Mouse (Mus musculus): Measurements from ENCODE around the gene Exosc8.
"Not testable (repeated sequence)": the region's sequence is repeated elsewhere in the genome, so short reads cannot be mapped to it uniquely, and the experiment has no call there.

Exosc8 gene

DNA sequence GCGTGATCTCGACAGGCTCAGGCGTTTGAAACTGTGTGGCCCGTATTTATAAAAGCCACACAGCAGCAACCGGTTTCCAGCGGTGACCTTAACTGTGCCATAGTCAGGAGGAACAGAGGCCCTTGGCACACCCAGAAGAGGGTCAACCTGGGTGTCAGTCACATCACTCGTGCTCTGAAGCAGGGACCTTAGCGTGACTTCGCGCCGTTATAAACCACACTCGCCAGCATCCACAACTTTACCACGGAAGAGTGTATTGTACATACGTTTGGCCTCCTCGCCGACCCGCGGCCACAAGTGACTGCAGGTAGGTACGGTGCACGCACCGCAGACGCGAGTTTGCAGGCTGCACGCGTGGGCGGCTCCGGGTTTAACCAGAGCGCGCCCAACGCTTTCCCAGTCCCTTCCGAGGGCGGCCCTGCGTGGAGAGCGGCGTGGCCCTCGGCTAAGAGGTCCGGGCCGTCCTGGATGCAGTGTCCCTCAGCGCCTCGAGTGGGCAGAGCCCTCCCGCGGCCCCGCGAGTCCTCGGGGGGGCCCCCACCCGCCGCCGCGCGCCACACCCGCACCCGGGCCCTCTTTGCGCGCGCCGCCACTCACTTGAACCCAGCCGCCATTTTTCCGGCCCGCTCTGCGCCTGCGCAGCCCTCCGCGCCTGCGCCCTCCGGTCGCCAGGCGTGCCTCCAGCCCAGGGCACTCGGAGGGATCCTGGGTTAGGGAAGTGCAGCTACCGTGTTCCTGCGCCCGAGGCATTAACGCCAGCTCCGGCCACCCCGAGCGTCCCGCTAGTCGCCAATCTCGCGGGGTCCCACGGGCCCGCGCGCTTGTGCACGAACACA lies 564 bp downstream of the Exosc8 start:
- peak; percentile 89 for DNase-seq

- DNase-seq: no peak
Observed at GRCm38 (mm10) chr3:54732371-54732770, 2.8 kb downstream of the Exosc8 start.

DNA sequence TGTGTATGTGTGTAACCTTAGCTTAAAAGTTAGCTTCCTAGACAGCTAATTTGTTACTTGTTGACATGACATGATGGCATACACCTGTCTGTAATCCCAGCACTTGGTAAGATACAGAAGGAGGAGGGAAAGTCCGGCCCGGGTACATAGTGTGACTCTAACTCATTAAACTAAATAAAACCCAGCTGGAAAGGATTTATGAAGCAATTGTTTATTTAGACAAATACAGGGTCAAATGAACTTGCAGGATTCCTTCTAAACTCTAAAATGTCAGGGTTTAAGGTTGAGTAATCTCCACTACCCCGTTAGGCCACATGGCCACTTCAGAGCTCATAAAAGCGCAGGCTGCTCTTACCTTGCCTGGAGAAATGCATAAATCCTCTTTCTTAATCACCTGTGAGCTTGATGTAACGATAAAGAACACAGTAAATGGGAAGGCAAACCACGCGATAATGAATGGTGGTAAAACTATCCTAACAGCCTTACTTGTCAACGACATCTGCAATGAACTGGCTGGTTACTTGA lies 3.5 kb downstream of the Exosc8 start:
- no peak for DNase-seq

- DNase-seq: no peak
Observed at GRCm38 (mm10) chr3:54728100-54728499, 7.1 kb downstream of the Exosc8 start.

- no peak for DNase-seq
Observed at GRCm38 (mm10) chr3:54727588-54727987, 7.6 kb downstream of the Exosc8 start.

- no peak for DNase-seq
Observed at GRCm38 (mm10) chr3:54725344-54725743, 9.8 kb downstream of the Exosc8 start.

DNA sequence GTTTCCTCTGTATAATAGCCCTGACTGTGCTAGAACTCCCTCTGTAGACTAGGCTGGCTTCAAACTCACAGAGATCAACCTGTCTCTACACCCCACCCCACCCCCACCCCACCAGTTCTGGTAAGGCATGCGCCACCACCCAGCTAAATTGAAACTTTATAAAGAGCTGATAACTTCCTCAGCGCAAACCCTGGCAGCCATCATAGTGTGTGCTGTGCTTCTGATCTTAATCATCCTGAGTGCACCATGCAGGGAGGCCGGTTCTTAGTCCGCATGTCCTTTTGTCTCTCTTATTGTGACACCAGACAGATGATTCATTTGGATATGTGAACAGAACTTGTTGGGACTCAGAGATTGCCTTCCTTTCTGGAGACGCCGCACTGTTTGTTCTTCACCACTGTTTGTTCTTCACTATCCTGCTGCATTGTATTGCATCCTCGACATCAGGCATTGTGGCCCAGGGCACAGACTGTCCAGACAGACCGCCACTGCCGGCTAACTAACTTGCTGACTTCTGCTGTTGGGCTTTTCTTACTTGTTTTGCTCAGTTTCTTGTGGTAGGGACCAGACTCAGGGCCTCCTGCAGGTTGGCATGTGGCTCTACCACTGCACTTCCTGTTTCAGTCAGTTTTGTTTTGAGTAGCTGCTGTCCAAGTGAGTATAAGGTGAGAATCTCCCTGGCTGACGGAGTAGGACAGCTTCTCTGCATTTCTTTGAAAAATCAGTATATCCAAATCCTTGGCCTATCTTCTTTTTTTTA lies 11.3 kb downstream of the Exosc8 start:
- no peak for DNase-seq

DNA sequence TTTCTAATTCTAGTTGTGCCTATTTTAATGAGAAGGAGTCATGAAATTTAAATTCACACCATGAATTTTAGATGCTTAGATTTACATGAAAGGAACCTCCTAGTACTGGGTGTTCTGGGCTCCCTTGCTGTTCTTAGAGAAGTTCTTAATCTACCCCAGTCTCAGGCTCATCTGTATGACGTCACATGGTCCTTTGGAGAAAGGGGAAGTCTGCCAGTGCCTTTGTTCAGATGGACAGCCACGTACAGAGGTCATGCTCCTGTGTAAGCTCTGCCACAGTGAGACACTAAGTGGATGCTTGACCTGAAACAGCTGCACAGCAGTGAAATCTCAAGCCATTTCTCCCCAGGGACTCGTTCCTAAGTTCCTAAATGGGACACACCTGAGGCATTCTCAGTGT lies 16.2 kb downstream of the Exosc8 start:
- no peak for DNase-seq

DNA sequence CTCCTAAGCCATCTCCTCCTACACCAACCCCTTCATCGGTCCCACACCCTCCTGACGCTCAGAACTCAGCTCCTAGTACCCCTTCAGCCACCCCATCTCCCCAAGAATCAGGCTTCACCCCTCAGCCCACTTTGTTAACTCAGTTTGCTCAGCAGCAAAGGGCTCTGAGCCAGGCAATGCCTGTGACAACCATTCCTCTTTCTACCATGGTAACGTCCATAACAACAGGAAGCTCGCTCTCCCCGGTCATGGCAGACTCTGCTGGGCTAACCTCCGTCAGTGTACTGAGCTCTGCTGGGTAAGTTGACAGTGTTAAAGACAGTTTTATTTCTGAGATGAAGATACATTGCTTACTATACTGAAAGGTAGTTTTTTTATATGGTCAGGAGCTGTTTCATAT lies 17.8 kb downstream of the Exosc8 start:
- no peak for DNase-seq

DNA sequence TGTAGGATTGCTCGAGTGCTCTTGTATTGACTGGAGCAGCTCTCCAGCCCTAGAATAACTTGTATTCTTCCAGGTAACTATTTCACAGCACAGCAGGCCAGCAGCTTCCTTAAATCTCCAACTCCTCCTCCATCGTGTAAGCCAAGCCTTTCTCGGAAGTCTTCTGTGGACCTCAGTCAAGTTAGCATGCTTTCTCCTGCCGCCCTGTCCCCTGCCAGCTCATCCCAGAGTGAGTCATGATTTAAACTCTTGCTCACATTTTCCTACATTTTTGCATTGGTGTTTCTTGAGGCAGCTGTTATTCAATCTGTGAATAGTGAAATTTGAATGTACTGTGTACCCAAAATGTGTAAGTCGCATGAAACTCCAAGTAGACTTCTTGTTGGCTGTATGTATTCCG lies 19.7 kb downstream of the Exosc8 start:
- no peak for DNase-seq

DNA sequence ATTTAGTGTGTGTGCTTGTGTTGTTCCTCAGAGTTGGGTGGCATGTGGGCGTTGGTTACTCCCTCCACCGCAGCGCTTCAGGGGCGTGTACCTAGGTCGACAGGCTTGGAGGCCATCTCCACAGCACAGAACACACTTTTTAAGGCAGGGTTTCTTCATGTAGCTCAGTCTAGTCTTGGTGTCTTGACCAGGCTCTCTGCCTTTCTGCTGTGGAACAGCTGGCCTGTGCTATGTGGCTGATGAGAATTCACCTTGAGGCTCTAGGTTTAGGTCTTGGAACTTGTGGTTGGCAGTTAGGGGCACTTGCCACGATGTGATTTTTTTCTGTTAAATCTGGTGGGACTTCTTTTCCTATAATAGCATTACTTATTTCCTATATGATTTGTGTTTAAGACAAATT lies 20.9 kb downstream of the Exosc8 start, which contains the start of gene Gm21958:
Gm21958 (minus strand) TSS at position 101 of the 400 bp plus-strand sequence.
- no peak for DNase-seq

DNA sequence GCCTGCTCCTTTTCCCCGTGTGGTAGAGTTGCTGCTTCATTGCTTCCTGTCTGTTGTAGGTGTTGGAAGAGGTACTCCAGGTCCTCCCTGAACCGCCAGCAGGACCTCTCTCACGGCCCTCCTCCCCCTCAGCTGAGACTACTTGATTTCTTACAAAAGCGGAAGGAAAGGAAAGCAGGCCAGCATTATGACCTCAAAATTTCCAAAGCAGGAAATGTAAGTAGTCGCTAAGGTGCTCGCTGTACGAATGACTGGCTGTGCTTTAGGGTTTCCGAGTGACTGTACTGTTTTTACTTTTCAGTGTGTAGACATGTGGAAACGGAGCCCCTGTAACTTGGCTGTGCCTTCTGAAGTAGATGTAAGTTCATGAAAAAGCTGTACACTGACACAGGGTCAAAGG lies 26.2 kb downstream of the Exosc8 start:
- no peak for DNase-seq

DNA sequence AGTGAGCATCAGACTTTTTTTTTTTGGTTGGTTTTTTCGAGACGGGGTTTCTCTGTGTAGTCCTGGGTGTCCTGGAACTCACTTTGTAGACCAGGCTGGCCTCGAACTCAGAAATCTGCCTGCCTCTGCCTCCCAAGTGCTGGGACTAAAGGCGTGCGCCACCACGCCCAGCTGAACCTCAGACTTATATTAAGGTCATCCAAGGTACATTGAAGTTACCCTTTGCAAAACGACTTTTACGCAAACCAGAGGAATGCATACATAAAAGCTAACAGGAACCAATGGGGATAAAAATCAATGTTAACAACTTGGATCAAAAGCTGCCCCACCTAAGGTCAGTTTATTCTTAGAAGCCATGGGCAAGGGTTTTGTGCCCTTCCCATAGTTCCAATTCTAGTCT lies 31.1 kb downstream of the Exosc8 start:
- not testable (repeated sequence) for DNase-seq

- DNase-seq: no peak
Observed at GRCm38 (mm10) chr3:54699759-54700301, 35.4 kb downstream of the Exosc8 start.

GRCm38 (mm10) chr3:54693056-54693415 lies 42.2 kb downstream of the Exosc8 start:
- no peak for DNase-seq

DNA sequence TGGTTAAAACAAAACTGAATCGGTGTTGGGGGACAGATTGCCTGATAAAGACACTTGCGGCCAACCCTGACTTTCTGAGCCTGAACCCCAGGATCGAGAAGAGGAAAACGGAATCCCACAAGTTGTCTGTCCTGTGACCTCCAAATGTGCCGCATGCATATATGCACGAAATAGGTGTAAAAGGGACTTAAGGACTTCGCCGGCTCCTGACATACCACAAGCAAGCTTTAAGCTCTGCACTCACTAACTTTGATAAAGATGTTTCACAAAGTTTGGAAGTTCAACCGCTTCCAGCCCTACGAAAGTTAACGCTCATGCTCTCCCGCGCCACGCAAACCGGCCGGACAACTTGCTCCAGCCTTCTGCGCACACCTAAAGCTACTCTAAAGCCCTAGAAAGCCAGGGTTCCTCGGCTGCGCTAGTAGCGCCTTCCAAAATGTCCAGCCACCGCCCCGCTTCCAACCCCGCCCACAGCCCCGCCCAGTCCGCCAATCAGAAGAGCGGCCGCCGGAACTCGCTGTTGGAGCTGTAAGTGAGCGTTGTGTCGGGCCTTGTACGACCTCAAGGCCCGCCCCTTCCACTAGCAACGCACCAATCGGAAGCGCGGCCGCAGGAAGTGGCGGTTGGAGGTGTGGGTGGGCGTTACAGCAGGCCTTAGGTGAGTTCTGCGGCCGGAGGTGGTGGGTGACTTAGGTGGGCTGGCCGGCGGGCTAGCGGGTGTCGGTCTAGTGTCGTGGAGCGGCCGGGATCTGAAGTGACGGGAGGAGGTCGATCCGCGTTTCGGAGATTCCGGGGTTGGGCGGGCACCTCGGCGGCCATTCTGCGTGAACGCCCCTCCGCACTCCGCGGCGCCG lies 42.8 kb downstream of the Exosc8 start, which contains the start of gene Supt20:
Supt20 (plus strand) TSS at position 606 of the 854 bp plus-strand sequence.
- DNase-seq: peak; percentile 93

DNA sequence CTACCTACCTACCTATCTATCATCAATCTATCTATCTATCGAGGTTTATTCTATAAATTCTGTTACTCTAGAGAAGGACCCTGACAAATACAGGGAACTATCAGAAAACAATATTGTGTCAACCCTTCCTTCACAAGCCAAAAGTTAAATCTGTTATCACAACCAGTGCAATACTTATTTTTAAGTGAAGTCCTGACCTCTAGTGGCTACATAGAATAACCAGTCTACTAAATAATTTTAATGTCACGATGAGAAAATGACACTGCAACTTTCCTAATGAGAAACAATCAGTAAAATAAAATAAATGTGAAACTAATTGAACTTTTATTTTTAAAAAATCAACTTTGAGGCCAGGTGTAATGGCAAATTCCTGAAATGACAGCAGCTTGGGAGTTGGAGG lies 46.1 kb downstream of the Exosc8 start:
- no peak for DNase-seq

GRCm38 (mm10) chr3:54687245-54687644 lies 47.9 kb downstream of the Exosc8 start:
- DNase-seq: no peak

- DNase-seq: no peak
Observed at GRCm38 (mm10) chr3:54685202-54685601, 50.0 kb downstream of the Exosc8 start.

DNA sequence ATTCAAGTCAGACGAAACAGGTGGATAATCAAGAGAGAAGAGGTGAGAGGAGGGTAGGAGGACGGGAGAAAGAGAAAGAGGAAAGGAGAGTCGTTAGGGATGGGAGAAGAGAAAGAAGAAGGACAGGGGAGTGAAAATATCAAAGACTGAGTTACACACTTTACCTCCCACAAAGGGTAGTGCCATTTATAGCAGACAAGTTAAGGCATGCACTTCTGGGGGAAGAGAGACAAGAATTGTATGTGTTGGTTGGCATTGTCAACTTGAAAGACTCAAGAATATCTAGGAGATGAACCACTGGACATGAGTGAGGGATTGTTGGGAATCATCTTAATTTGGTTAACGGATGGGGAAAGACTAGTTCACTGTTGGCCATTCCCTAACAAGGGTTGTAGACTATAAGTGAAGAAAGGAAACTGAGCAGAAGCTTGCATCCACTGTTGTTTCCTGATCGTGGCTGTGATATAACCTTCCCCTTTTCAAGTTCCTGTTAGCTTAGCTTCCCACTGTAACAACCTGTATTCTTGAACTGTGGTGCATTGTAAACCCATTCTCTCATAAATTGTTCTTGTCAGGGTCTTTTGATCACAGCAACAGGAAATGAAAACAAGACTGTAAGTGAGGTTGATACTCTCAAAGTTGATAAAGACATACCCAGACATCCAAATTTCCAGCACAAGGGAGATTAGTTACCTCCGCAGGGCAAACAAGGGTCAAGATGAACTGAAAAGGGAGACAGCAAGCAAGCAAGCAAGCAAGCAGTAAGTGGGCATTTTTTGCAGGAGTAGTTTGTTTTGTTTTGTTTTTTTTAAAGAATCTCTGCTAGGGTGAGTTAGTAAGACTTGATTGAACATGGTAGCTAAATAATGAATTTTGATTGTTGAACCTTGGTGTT lies 53.6 kb downstream of the Exosc8 start:
- no peak for DNase-seq
